Mouse (Mus musculus): ENCODE results near the gene Usp7. TPM values are rescaled to one million over a fixed set of nuclear protein-coding genes. Genes with fewer than 3 reads are reported as not detected.
A peak's percentile ranks its signal among the peaks of the same experiment; 100 is the strongest.

Gene Usp7
- total RNA-seq, 2 experiments from 2014 or later, result 144 to 151 TPM

GRCm38 (mm10) chr16:8725807-8726206, 66.3 kb downstream of the Usp7 start:
- DNase-seq (ENCODE audit: low spot score in 2 of 2), result no peak

- no peak for DNase-seq (ENCODE audit: low spot score in 2 of 2)
Measured at GRCm38 (mm10) chr16:8724031-8724430, 68.1 kb downstream of the Usp7 start.

- no peak for DNase-seq (ENCODE audit: low spot score in 2 of 2)
Measured at GRCm38 (mm10) chr16:8720447-8720846, 71.7 kb downstream of the Usp7 start.

GRCm38 (mm10) chr16:8717744-8718143, 74.4 kb downstream of the Usp7 start:
- no peak for DNase-seq (ENCODE audit: low spot score in 2 of 2)

- no peak for DNase-seq (ENCODE audit: low spot score in 2 of 2)
Measured at GRCm38 (mm10) chr16:8716300-8716699, 75.8 kb downstream of the Usp7 start.

- no peak for DNase-seq (ENCODE audit: low spot score in 2 of 2)
Measured at GRCm38 (mm10) chr16:8715513-8716080, 76.5 kb downstream of the Usp7 start.

- DNase-seq (ENCODE audit: low spot score in 2 of 2), result no peak
Measured at GRCm38 (mm10) chr16:8714851-8715250, 77.3 kb downstream of the Usp7 start.

- DNase-seq (ENCODE audit: low spot score in 2 of 2), result peak; percentile 31 to 60
Measured at GRCm38 (mm10) chr16:8711998-8712397, 80.1 kb downstream of the Usp7 start.

GRCm38 (mm10) chr16:8700586-8700985, 91.5 kb downstream of the Usp7 start:
- no peak for DNase-seq (ENCODE audit: low spot score in 2 of 2)

GRCm38 (mm10) chr16:8699556-8699955, 92.6 kb downstream of the Usp7 start:
- DNase-seq (ENCODE audit: low spot score in 2 of 2), result no peak

GRCm38 (mm10) chr16:8691206-8691605, 100.9 kb downstream of the Usp7 start:
- no peak for DNase-seq (ENCODE audit: low spot score in 2 of 2)

GRCm38 (mm10) chr16:8689979-8690656, 102.0 kb downstream of the Usp7 start:
- DNase-seq (ENCODE audit: low spot score in 2 of 2), result peak in 1 of 2 experiments; percentile 65

GRCm38 (mm10) chr16:8687559-8688112, 104.5 kb downstream of the Usp7 start:
- DNase-seq (ENCODE audit: low spot score in 2 of 2), result no peak

GRCm38 (mm10) chr16:8686871-8687535, 105.1 kb downstream of the Usp7 start:
- no peak for DNase-seq (ENCODE audit: low spot score in 2 of 2)

GRCm38 (mm10) chr16:8686121-8686870, 105.8 kb downstream of the Usp7 start:
- peak; percentile 70 to 91 for DNase-seq (ENCODE audit: low spot score in 2 of 2)

GRCm38 (mm10) chr16:8685087-8685486, 107.0 kb downstream of the Usp7 start:
- no peak for DNase-seq (ENCODE audit: low spot score in 2 of 2)

- DNase-seq (ENCODE audit: low spot score in 2 of 2), result no peak
Measured at GRCm38 (mm10) chr16:8680470-8680869, 111.6 kb downstream of the Usp7 start, which contains the start of gene Gm5767. Gm5767 (plus strand) TSS chr16:8680770.

GRCm38 (mm10) chr16:8679780-8680179, 112.3 kb downstream of the Usp7 start:
- DNase-seq (ENCODE audit: low spot score in 2 of 2), result no peak

GRCm38 (mm10) chr16:8678676-8679075, 113.4 kb downstream of the Usp7 start:
- no peak for DNase-seq (ENCODE audit: low spot score in 2 of 2)

GRCm38 (mm10) chr16:8678035-8678434, 114.1 kb downstream of the Usp7 start:
- no peak for DNase-seq (ENCODE audit: low spot score in 2 of 2)

GRCm38 (mm10) chr16:8676800-8677199, 115.3 kb downstream of the Usp7 start:
- DNase-seq (ENCODE audit: low spot score in 2 of 2), result peak in 1 of 2 experiments; percentile 50
